ENCODE assay signal across 14 mouse cellular contexts in the genomic region with DNA sequence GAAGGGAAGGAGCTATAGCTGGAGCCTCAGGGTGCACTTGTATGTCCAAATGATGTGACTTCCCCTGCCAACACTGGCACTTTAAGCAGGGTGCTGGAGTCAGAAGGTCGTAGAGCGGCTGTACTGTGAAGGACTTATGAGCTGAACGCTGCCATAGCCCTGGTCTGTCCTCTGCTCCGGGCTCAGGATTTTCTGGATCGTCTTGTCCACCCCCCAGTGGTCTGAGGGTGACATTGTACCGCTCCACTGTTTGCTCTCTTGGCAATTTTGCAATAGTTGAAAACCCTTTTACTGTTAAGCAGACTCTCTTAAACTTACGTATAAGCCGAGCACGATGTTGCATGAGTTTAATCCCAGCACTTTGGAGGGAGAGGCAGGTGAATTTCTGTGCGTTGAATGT. TPM values are rescaled to one million over a fixed set of nuclear protein-coding genes. Genes with fewer than 3 reads are reported as not detected.
A peak's percentile ranks its signal among the peaks of the same experiment; 100 is the strongest.
DNase-seq lines count a peak whose midpoint lies in the region; ATAC-seq and TF ChIP-seq lines count a peak whose summit lies in the region.
"Had no signal": no experiment of that assay in that cellular context is flagged by ENCODE, and none has a peak within 500 bp of the region (broad histone marks: within the 10 kb centered on the region; RNA-seq: fewer than 3 reads in every experiment).

No protein-coding gene starts in this region.

- TF ChIP-seq CTCF in liver, adult 2 months (IDR thresholded peaks at IDR 0.05; ENCODE audit: low read depth, low read length), result peak; percentile 35; the same call in 1 of the 2 replicates

- H3K9me3 ChIP-seq in heart, embryonic 15.5 days (replicated peaks), result no peaks in the 10 kb centered on the region
- no peaks in the 10 kb centered on the region for H3K9me3 ChIP-seq in neural tube, embryonic 15.5 days (replicated peaks)
- H3K9me3 ChIP-seq: limb, embryonic 13.5 days; midbrain, embryonic 12.5 days; neural tube, embryonic 12.5 days had no signal

- H3K9ac ChIP-seq in heart, embryonic 15.5 days, result peak overlapping the region; percentile 21; the same call in 1 of the 2 replicates
- H3K9ac ChIP-seq in liver, adult 2 months (ENCODE audit: low read depth, low read length), result no peak overlapping the region
- no peak overlapping the region for H3K9ac ChIP-seq in neural tube, embryonic 15.5 days (replicated peaks)
- H3K9ac ChIP-seq: limb, embryonic 13.5 days; midbrain, embryonic 12.5 days; neural tube, embryonic 12.5 days had no signal

- H3K4me1 ChIP-seq in heart, embryonic 15.5 days (replicated peaks), result peaks cover 37% of the 10 kb centered on the region
- H3K4me1 ChIP-seq in liver, adult 2 months (ENCODE audit: control insufficient read depth, insufficient read depth, low read length), result peaks cover 8% of the 10 kb centered on the region
- H3K4me1 ChIP-seq in neural tube, embryonic 15.5 days, result peaks cover 7% of the 10 kb centered on the region

- H3K4me2 ChIP-seq in heart, embryonic 15.5 days, result no peak overlapping the region
- H3K4me2 ChIP-seq in neural tube, embryonic 15.5 days, result no peak overlapping the region
- H3K4me2 ChIP-seq: limb, embryonic 13.5 days; midbrain, embryonic 12.5 days; neural tube, embryonic 12.5 days had no signal

- no peaks in the 10 kb centered on the region for H3K27me3 ChIP-seq in heart, embryonic 15.5 days
- H3K27me3 ChIP-seq in liver, adult 2 months (ENCODE audit: control insufficient read depth, insufficient read depth, low read length), result no peaks in the 10 kb centered on the region
- no peaks in the 10 kb centered on the region for H3K27me3 ChIP-seq in neural tube, embryonic 15.5 days (replicated peaks)
- H3K27me3 ChIP-seq: limb, embryonic 13.5 days; midbrain, embryonic 12.5 days; neural tube, embryonic 12.5 days had no signal

- TF ChIP-seq POLR2A in liver, adult 2 months (IDR thresholded peaks at IDR 0.05; ENCODE audit: extremely low read depth, insufficient read depth, low read length), result no peak

- no peak overlapping the region for H3K4me3 ChIP-seq in heart, embryonic 15.5 days
- no peak overlapping the region for H3K4me3 ChIP-seq in liver, adult 2 months (ENCODE audit: insufficient read depth, low read depth, low read length)
- no peak overlapping the region for H3K4me3 ChIP-seq in neural tube, embryonic 15.5 days (replicated peaks)
- H3K4me3 ChIP-seq: limb, embryonic 13.5 days; midbrain, embryonic 12.5 days; neural tube, embryonic 12.5 days had no signal

- 0 out of 2 replicates have a peak, but pooled peaks have one; percentile 23 for ATAC-seq in heart, embryonic 15.5 days (replicated peaks; ENCODE audit: insufficient number of reproducible peaks, insufficient read depth, low FRiP score, low read depth)
- no peak for ATAC-seq in neural tube, embryonic 15.5 days (ENCODE audit: low FRiP score)
- ATAC-seq: forebrain, embryonic 16.5 days had no signal

- peaks cover 25% of the 10 kb centered on the region for H3K36me3 ChIP-seq in heart, embryonic 15.5 days
- peaks cover 5% of the 10 kb centered on the region for H3K36me3 ChIP-seq in liver, adult 2 months (ENCODE audit: control insufficient read depth, insufficient read depth, low read length)
- peaks cover 49% of the 10 kb centered on the region for H3K36me3 ChIP-seq in neural tube, embryonic 15.5 days

- peak overlapping the region; percentile 42; the same call in 1 of the 2 replicates for H3K27ac ChIP-seq in heart, embryonic 15.5 days
- H3K27ac ChIP-seq in liver, adult 2 months (replicated peaks; ENCODE audit: insufficient read depth, low read depth, low read length), result no peak overlapping the region
- H3K27ac ChIP-seq in neural tube, embryonic 15.5 days (replicated peaks), result no peak overlapping the region
- H3K27ac ChIP-seq: limb, embryonic 13.5 days; midbrain, embryonic 12.5 days; neural tube, embryonic 12.5 days had no signal

- intact Hi-C loops in heart, postnatal 25 days (cut with DNase I), result no loop called here

- no peak for DNase-seq in heart, postnatal 25 days (ENCODE audit: low spot score)
- DNase-seq in liver, adult 2 months (ENCODE audit: extremely low read depth, low read depth, low spot score), result peak; percentile 43
- no peak for DNase-seq in liver
- DNase-seq in R1 (ENCODE audit: low read depth, low spot score), result peak; percentile 52
- peak; percentile 73 for DNase-seq in lung, postnatal 10 days
- DNase-seq in urinary bladder, postnatal 10 days (ENCODE audit: low spot score), result no peak
- DNase-seq: cerebellum, adult 11-12 months; gastrocnemius, postnatal 36 days had no signal

- H3K79me2 ChIP-seq in liver, adult 2 months (ENCODE audit: control insufficient read depth, insufficient read depth, low read length), result peaks cover 10% of the 10 kb centered on the region

- WGBS in heart, embryonic 15.5 days, result 62% methylated on average over 10 of the region's 10 CpGs
- WGBS in liver, adult 2 months, result 23% methylated on average over 10 of the region's 10 CpGs
- 77% methylated on average over 10 of the region's 10 CpGs for WGBS in neural tube, embryonic 15.5 days

RNA-seq across cellular contexts. Expression of gene Tomm22, which starts 1.5 kb away (rescaled TPM):
- polyA plus RNA-seq in heart, embryonic 15.5 days (2015; fragmentation: Nextera tagmentation; extraction: Ambion mirVana), result 218 and 234 TPM in 2 replicates
- 100 to 1,000 TPM; 120 to 122 TPM for total RNA-seq in heart, postnatal 25 days (2021)
- total RNA-seq in liver, adult 2 months (2014; rRNA removed), result 46.0 and 52.8 TPM in 2 replicates
- polyA plus RNA-seq in liver, adult 2 months (2012; rRNA removed), result 22.2 and 23.9 TPM in 2 replicates
- 231 and 246 TPM in 2 replicates for polyA plus RNA-seq in neural tube, embryonic 15.5 days (2015; fragmentation: Nextera tagmentation; extraction: Ambion mirVana)

RNA-seq across cellular contexts. Expression of gene Cby1, which starts 10.2 kb away (rescaled TPM):
- polyA plus RNA-seq in heart, embryonic 15.5 days (2015; fragmentation: Nextera tagmentation; extraction: Ambion mirVana), result 51.0 and 52.5 TPM in 2 replicates
- 10 to 100 TPM; 22.9 to 25.9 TPM for total RNA-seq in heart, postnatal 25 days (2021)
- 6.6 and 6.8 TPM in 2 replicates for total RNA-seq in liver, adult 2 months (2014; rRNA removed)
- polyA plus RNA-seq in liver, adult 2 months (2012; rRNA removed), result 3.3 and 4.4 TPM in 2 replicates
- polyA plus RNA-seq in neural tube, embryonic 15.5 days (2015; fragmentation: Nextera tagmentation; extraction: Ambion mirVana), result 85.0 and 94.6 TPM in 2 replicates

RNA-seq across cellular contexts. Expression of gene Fam227a, which starts 10.4 kb away (rescaled TPM):
- 0.39 and 0.81 TPM in 2 replicates for polyA plus RNA-seq in heart, embryonic 15.5 days (2015; fragmentation: Nextera tagmentation; extraction: Ambion mirVana)
- 1 to 10 TPM in 1 of 2 experiments, under 1 TPM in 1; 0.84 to 1.3 TPM for total RNA-seq in heart, postnatal 25 days (2021)
- total RNA-seq in liver, adult 2 months (2014; rRNA removed), result 0.83 and 1.1 TPM in 2 replicates
- 0.14 and 0.20 TPM in 2 replicates for polyA plus RNA-seq in liver, adult 2 months (2012; rRNA removed)
- polyA plus RNA-seq in neural tube, embryonic 15.5 days (2015; fragmentation: Nextera tagmentation; extraction: Ambion mirVana), result 3.0 and 3.7 TPM in 2 replicates

RNA-seq across cellular contexts. Expression of gene Josd1, which starts 18.5 kb away (rescaled TPM):
- 20.6 and 24.5 TPM in 2 replicates for polyA plus RNA-seq in heart, embryonic 15.5 days (2015; fragmentation: Nextera tagmentation; extraction: Ambion mirVana)
- total RNA-seq in heart, postnatal 25 days (2021), result 10 to 100 TPM; 23.6 to 26.4 TPM
- 19.0 and 25.6 TPM in 2 replicates for total RNA-seq in liver, adult 2 months (2014; rRNA removed)
- polyA plus RNA-seq in liver, adult 2 months (2012; rRNA removed), result 21.9 and 22.6 TPM in 2 replicates
- 20.6 and 21.8 TPM in 2 replicates for polyA plus RNA-seq in neural tube, embryonic 15.5 days (2015; fragmentation: Nextera tagmentation; extraction: Ambion mirVana)

RNA-seq across cellular contexts. Expression of gene Gtpbp1, which starts 21.4 kb away (rescaled TPM):
- polyA plus RNA-seq in heart, embryonic 15.5 days (2015; fragmentation: Nextera tagmentation; extraction: Ambion mirVana), result 23.7 and 30.0 TPM in 2 replicates
- 10 to 100 TPM; 27.2 to 31.8 TPM for total RNA-seq in heart, postnatal 25 days (2021)
- 8.1 and 8.5 TPM in 2 replicates for total RNA-seq in liver, adult 2 months (2014; rRNA removed)
- polyA plus RNA-seq in liver, adult 2 months (2012; rRNA removed), result 12.8 and 13.2 TPM in 2 replicates
- 43.2 and 44.0 TPM in 2 replicates for polyA plus RNA-seq in neural tube, embryonic 15.5 days (2015; fragmentation: Nextera tagmentation; extraction: Ambion mirVana)

Comparison
In these comparisons a context has a peak if more than half of its experiments do, and no peak if none do; other contexts are left out.
1. DNase-seq: peak in liver, adult 2 months (single experiment), R1 (single experiment) and lung, postnatal 10 days (single experiment); none in heart, postnatal 25 days (single experiment), liver (single experiment) and urinary bladder, postnatal 10 days (single experiment).